Mouse (Mus musculus): Measurements from ENCODE around the gene C8g. TPM values are rescaled to one million over a fixed set of nuclear protein-coding genes. Genes with fewer than 3 reads are reported as not detected.

C8g gene
- polyA plus RNA-seq, 1 experiment: 0.74 TPM

DNA sequence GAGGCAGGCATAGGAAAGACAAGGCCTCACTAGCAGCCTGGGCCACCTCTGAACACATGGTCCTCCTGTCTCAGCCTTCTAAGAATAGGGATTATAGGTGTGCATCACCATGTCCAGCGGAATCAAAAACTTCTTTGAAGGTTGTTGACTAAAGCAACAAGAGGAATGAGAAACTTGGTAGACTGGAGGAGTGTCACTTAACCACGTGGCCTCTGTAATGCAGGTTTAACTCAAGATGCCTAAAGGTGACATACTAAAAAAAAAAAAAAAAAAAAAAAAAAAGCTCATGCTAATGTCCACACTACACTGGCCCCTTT lies 33.3 kb upstream of the C8g start:
- peak overlapping the region; percentile 58 for H3K4me2 ChIP-seq (ENCODE audit: low read depth)
- H3K27me3 ChIP-seq (ENCODE audit: control insufficient read depth, insufficient read depth, insufficient read length): no peaks in the 10 kb centered on the region
- no peak overlapping the region for H3K4me3 ChIP-seq
- peaks cover 53% of the 10 kb centered on the region for H3K36me3 ChIP-seq (ENCODE audit: control insufficient read depth, insufficient read depth)
- H3K79me2 ChIP-seq (ENCODE audit: control insufficient read depth, insufficient read depth): peaks cover 54% of the 10 kb centered on the region
- H3ac ChIP-seq (ENCODE audit: control insufficient read depth, insufficient read length): no peak overlapping the region
- TF ChIP-seq MYOG (IDR thresholded peaks at IDR 0.05; ENCODE audit: control insufficient read depth in 1 of 3, insufficient read depth in 1 of 3, insufficient read length in 2 of 3, low read depth in 2 of 3): no peak
- no peak for TF ChIP-seq TCF12 (IDR thresholded peaks at IDR 0.05; ENCODE audit: insufficient read depth, poor library complexity, severe bottlenecking)
- TF ChIP-seq POLR2A (IDR thresholded peaks at IDR 0.05; ENCODE audit: insufficient read length, low read depth): no peak
- TF ChIP-seq E2F4 (IDR thresholded peaks at IDR 0.05; ENCODE audit: insufficient read depth): no peak
- no peak for TF ChIP-seq MYOD1 (IDR thresholded peaks at IDR 0.05; ENCODE audit: control insufficient read depth in 1 of 3, insufficient read length in 2 of 3, low read depth in 2 of 3)
- no peak for TF ChIP-seq CEBPB (IDR thresholded peaks at IDR 0.05; ENCODE audit: insufficient read depth, poor library complexity, severe bottlenecking)
- TF ChIP-seq USF1 (IDR thresholded peaks at IDR 0.05; ENCODE audit: low read depth): no peak
- TF ChIP-seq POLR2AphosphoS2 (IDR thresholded peaks at IDR 0.05; ENCODE audit: insufficient read length, low read depth): no peak

DNA sequence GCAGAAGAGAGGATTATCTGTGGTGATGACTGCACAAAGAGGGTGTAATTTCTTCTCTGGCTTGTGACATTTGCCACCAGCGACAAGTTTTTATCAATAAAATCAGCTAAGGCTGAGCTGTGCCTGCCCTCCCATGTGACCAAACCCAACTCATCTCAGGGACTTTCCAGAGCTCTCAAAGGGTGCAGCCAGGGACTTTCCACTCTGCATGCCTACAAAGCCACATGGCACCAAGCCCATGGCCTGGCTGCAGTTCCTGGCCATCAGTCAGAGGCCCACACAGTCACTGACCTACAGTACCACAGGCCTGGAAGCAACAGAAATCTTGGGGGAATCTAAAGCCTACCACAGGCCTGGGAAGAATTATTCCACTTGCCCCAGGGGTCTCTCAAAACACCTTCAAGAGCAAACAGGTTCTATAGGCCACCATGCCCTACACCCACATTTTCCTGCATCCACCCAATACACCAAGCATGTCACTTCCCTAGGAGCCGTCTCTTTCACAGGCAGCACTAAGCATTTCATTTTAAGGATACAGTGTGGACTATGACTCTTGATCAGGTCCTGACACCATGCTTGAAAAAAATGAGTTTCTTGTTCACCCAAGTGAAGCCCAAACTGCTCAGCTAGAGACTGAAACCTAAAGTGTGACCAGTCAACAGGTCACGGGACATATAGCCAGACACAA lies 32.8 kb upstream of the C8g start:
- H3K36me3 ChIP-seq (ENCODE audit: control insufficient read depth, insufficient read depth): peaks cover 58% of the 10 kb centered on the region
- H3K4me3 ChIP-seq: no peak overlapping the region
- peak overlapping the region; percentile 58 for H3K4me2 ChIP-seq (ENCODE audit: low read depth)
- H3ac ChIP-seq (ENCODE audit: control insufficient read depth, insufficient read length): no peak overlapping the region
- H3K27me3 ChIP-seq (ENCODE audit: control insufficient read depth, insufficient read depth, insufficient read length): no peaks in the 10 kb centered on the region
- peaks cover 49% of the 10 kb centered on the region for H3K79me2 ChIP-seq (ENCODE audit: control insufficient read depth, insufficient read depth)
- TF ChIP-seq E2F4 (IDR thresholded peaks at IDR 0.05; ENCODE audit: insufficient read depth): no peak
- TF ChIP-seq TCF3 (IDR thresholded peaks at IDR 0.05; ENCODE audit: insufficient read length, low read depth): no peak
- 0 out of 2 replicates have a peak, but pooled peaks have one; percentile 12 for TF ChIP-seq CEBPB (IDR thresholded peaks at IDR 0.05; ENCODE audit: insufficient read depth, poor library complexity, severe bottlenecking)
- TF ChIP-seq MYOG (IDR thresholded peaks at IDR 0.05; ENCODE audit: control insufficient read depth in 1 of 3, insufficient read depth in 1 of 3, insufficient read length in 2 of 3, low read depth in 2 of 3): peak in 1 of 3 experiments; percentile 83
- TF ChIP-seq POLR2A (IDR thresholded peaks at IDR 0.05; ENCODE audit: insufficient read length, low read depth): peak; percentile 37
- TF ChIP-seq TCF12 (IDR thresholded peaks at IDR 0.05; ENCODE audit: insufficient read depth, poor library complexity, severe bottlenecking): no peak
- TF ChIP-seq SRF (IDR thresholded peaks at IDR 0.05; ENCODE audit: control insufficient read depth, insufficient read length, low read depth): no peak
- no peak for TF ChIP-seq MAX (IDR thresholded peaks at IDR 0.05; ENCODE audit: low read depth)
- peak; percentile 93 for TF ChIP-seq USF1 (IDR thresholded peaks at IDR 0.05; ENCODE audit: low read depth)
- peak in 2 of 3 experiments; percentile 21 to 68 for TF ChIP-seq MYOD1 (IDR thresholded peaks at IDR 0.05; ENCODE audit: control insufficient read depth in 1 of 3, insufficient read length in 2 of 3, low read depth in 2 of 3)
- no peak for TF ChIP-seq POLR2AphosphoS2 (IDR thresholded peaks at IDR 0.05; ENCODE audit: insufficient read length, low read depth)
- TF ChIP-seq REST (IDR thresholded peaks at IDR 0.05; ENCODE audit: insufficient read depth, insufficient read length): no peak

DNA sequence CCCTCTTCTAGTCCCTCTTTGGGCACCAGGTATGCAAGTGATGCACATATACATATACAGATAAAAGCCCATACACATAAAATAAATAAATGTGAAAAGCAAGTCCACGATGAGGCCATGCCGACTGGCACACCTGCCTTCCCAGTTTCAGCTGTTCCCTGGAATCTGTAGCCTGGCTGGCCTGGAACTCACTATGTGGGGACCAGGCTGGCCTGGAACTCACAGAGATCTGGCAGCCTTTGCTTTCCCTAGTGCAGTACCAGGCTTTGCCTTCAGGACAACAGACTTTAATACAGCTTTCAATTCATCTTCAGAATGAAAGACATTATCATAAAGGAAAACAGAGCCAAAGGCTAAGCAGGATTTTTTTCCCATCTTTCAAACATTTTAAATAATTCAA lies 32.2 kb upstream of the C8g start:
- TF ChIP-seq MYOG (IDR thresholded peaks at IDR 0.05; ENCODE audit: control insufficient read depth in 1 of 3, insufficient read depth in 1 of 3, insufficient read length in 2 of 3, low read depth in 2 of 3) (peak; percentile 75 to 95 (median 81)), TCF12 (IDR thresholded peaks at IDR 0.05; ENCODE audit: insufficient read depth, poor library complexity, severe bottlenecking) (peak; percentile 26), REST (IDR thresholded peaks at IDR 0.05; ENCODE audit: insufficient read depth, insufficient read length) (no peak), MYOD1 (IDR thresholded peaks at IDR 0.05; ENCODE audit: control insufficient read depth in 1 of 3, insufficient read length in 2 of 3, low read depth in 2 of 3) (peak; percentile 50 to 89 (median 88)), TCF3 (IDR thresholded peaks at IDR 0.05; ENCODE audit: insufficient read length, low read depth) (peak; percentile 70)
- H3K27me3 ChIP-seq (ENCODE audit: control insufficient read depth, insufficient read depth, insufficient read length): no peaks in the 10 kb centered on the region
- H3K79me2 ChIP-seq (ENCODE audit: control insufficient read depth, insufficient read depth): peaks cover 43% of the 10 kb centered on the region
- H3K36me3 ChIP-seq (ENCODE audit: control insufficient read depth, insufficient read depth): peaks cover 63% of the 10 kb centered on the region
- H3K4me2 ChIP-seq (ENCODE audit: low read depth): peak overlapping the region; percentile 58
- H3ac ChIP-seq (ENCODE audit: control insufficient read depth, insufficient read length): no peak overlapping the region
- no peak overlapping the region for H3K4me3 ChIP-seq

DNA sequence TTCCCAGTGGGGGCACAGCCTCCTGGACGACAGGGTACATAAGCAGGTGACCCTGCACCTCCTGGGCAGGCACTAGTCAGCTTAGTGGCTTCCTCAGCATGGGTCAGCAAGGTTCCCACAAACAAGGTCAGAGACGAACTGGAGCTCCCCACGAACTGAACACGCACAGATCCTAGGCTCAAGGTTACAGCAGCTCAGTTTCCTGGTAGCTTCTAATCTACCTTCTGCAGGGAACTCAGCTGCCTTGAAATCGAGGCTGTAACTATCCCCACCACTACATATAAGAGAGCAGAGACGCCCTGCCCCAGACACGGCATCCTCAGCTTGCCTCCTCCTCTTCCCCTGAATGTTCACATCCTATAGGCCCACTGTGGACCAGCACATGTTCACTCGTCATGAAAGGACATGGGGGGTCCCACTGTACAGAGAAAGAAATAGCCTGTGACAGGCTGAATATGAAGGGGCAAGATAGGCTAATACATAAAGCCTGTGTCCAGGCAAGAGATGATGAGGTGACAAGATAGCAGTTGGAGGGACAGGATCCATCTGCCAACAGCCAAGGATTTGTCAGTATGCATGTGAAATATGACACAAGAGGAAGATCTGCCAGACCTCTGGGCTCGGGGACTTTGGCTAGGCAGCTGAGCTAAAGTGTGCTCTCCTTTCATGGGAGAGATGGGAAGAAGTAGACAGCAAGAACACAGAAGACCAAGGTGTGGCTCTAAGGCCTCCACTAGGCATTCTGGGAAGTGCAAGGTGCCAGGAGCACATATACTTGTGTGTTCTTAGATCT lies 25.2 kb upstream of the C8g start:
- Histone ChIP-seq H3K36me3 (ENCODE audit: control insufficient read depth, insufficient read depth) (peaks cover 66% of the 10 kb centered on the region), H3ac (ENCODE audit: control insufficient read depth, insufficient read length) (no peak overlapping the region), H3K4me2 (ENCODE audit: low read depth) (no peak overlapping the region), H3K79me2 (ENCODE audit: control insufficient read depth, insufficient read depth) (peaks cover 6% of the 10 kb centered on the region), H3K27me3 (ENCODE audit: control insufficient read depth, insufficient read depth, insufficient read length) (no peaks in the 10 kb centered on the region), H3K4me3 (no peak overlapping the region)
- no peak for TF ChIP-seq POLR2A (IDR thresholded peaks at IDR 0.05; ENCODE audit: insufficient read length, low read depth)
- TF ChIP-seq MYOD1 (IDR thresholded peaks at IDR 0.05; ENCODE audit: control insufficient read depth in 1 of 3, insufficient read length in 2 of 3, low read depth in 2 of 3): no peak

DNA sequence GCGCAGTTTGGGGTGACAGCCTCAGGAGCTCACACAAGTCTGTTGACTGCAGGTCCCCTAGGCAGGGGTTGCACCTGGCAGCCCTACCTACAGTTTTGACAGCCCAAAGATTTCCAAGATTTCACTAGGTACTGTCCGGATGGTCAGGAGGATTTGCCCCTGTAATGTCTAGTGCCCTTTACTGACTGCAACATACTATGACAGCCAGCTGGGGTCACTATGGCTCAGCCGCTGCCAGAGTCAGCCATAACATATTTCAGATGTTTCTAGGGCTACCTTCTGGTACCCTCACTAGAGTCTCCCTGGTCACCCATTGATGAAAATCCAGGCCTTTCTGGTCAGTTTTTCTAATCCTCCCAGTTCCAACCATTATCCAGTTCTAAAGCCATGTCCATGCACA lies 8.4 kb upstream of the C8g start:
- H3K4me3 ChIP-seq: no peak overlapping the region

More for the DNA sequence above, 8.4 kb upstream of the C8g start:
- Histone ChIP-seq H3ac (ENCODE audit: control insufficient read depth, insufficient read length) (no peak overlapping the region), H3K4me2 (ENCODE audit: low read depth) (no peak overlapping the region), H3K27me3 (ENCODE audit: control insufficient read depth, insufficient read depth, insufficient read length) (no peaks in the 10 kb centered on the region), H3K36me3 (ENCODE audit: control insufficient read depth, insufficient read depth) (peaks cover 3% of the 10 kb centered on the region), H3K79me2 (ENCODE audit: control insufficient read depth, insufficient read depth) (no peaks in the 10 kb centered on the region)
- TF ChIP-seq SRF (IDR thresholded peaks at IDR 0.05; ENCODE audit: control insufficient read depth, insufficient read length, low read depth) (no peak), USF1 (IDR thresholded peaks at IDR 0.05; ENCODE audit: low read depth) (no peak), E2F4 (IDR thresholded peaks at IDR 0.05; ENCODE audit: insufficient read depth) (no peak), TCF3 (IDR thresholded peaks at IDR 0.05; ENCODE audit: insufficient read length, low read depth) (no peak)

Data from myocyte (in vitro differentiated cells).